Mouse (Mus musculus): ENCODE measurements around the gene Arhgef18. TPM values are rescaled to one million over a fixed set of nuclear protein-coding genes. Genes with fewer than 3 reads are reported as not detected.

The Arhgef18 gene
- polyA plus RNA-seq (2012; rRNA removed; ENCODE audit: low replicate concordance): 23.5 and 28.3 TPM in 2 replicates

DNA sequence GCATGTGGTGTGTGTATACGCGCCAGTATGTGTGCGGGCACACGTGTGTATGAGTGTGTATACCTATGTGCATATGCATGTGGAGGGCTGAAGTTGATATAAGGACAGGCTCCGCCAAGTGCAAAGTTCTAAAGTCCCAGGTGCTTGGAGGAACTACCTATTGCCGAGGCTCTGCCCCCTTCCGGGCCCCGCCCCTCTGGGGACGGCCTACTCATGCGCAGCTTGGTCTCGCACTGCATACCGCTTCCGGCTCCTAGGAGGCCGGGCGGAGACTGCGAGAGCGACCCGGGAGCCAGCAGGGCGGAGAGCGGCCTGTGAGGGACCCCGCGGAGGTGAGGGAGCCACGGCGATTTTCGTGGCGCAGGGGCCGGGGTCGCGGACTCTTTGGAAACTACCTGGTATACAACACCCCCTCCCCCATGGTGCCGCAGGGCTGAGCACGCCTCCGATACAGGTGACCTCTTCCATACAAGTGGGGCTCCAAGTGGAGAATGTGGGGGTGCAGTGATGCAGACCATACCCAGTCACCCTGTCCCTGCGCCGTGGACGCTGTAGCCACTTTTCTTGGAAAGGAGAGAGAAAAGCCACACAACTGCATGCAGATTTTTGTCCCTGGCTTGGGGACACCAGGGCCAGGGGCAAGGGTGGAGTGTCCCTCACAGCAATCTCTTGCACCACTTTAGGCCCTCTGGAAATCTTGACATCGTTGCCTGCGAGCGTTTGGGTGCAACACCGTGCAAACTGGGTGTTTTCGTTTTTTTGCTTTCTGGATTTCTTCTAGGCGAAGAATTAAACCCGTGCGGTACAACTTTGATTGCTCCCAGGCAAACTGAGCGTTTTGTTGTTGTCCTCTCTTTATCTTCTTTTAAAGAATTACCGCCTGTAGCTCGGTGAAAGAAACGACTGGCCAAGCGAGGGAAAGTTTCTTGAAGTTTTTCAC is at the start of gene Arhgef18:
Arhgef18 (plus strand) TSS at position 236 of the 940 bp plus-strand sequence.

DNA sequence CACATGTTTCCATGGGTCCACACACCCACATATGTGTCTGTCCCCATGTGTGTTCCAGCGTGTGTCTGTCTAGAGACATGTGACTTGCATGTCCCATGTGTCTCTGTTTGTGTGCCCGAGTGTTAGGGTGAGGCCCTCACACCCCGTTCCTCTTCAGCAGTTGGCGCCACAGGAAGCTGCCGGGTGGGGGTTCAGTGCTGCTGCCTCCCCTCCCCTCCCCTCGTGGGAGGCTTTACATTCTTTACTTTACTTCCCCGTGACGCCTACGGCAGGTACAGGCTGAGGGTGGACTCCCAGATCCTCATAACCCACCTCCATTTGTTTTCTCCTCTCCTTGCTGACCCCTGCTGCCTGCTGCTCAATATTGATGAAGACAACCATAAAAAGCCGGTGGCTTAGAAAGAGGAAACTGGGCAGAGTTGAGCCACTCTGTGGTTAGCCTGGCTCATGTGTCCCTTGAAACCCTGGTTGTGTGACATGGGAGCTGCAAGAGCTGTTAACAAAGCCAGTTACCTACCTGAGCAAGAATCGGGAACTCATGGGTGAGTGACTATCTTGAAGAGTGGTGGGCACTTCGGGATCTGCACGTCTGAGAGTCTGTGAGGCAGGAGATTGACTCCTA is 39.5 kb upstream of the Arhgef18 start, which contains the start of gene A430078G23Rik:
A430078G23Rik (plus strand) TSS at position 227 of the 622 bp plus-strand sequence.

DNA sequence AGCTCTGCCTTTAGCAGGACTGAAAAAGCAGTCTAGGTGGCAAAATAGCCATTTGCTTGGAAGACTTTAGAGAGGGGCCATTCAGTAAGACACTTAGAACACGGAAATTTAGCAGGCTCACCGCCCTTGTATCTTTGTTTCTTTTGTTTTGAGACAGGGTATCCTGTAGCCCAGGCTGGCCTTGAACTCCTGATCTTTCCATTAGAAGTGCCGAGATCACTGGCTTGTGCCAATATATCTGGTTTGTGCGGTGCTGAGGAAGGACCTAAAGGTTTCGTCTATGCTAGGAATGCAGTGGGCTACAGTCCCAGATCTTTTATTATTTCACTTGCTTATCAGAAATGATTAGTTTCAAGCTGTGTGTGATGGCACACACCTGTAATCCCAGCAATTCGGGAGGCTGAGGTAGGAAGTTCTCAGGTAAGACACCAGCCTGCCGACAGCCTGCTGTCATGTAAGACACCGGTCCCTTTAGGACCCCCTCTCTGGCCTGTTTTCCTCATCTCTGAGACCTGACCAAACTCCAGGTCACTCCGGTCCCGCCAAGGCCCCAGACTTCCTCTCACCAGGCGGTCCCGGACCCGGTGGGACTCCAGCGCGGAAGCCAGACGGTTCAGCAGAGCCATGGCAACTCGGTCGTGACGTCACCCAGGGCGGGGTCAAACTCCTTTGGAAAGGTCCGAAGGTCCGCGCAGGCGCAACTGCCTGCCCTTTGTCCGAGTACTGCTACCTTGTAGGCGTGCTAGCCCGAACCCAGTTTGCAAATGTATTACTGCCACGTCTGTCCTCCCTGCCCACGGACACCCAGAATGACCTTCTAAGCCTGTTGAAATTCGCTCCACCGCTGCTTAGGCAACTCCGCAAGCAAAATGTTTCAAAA is 74.4 kb downstream of the Arhgef18 start, which contains the start of gene Pex11g:
Pex11g (minus strand) TSS at position 675 of the 880 bp plus-strand sequence.

DNA sequence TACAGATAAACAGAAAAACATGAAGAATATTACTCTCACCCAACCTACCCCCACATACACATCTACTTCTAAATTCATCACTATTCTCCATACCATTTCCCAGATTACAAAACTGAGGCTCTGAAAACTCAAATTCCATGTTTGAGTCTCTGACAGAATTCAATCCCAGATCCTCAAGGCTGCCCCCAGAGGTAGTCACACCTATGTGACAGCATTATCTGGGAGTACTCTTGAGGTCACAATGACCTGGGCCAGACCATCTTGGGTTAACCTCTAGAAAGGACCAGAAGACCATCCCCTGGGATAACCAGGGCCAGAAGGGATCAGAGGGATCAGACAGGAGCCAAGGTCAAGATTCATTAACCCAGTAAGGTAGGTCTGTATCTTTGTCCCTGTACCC is 77.8 kb downstream of the Arhgef18 start, which contains the start of gene Tex45:
Tex45 (plus strand) TSS at position 301 of the 400 bp plus-strand sequence.

DNA sequence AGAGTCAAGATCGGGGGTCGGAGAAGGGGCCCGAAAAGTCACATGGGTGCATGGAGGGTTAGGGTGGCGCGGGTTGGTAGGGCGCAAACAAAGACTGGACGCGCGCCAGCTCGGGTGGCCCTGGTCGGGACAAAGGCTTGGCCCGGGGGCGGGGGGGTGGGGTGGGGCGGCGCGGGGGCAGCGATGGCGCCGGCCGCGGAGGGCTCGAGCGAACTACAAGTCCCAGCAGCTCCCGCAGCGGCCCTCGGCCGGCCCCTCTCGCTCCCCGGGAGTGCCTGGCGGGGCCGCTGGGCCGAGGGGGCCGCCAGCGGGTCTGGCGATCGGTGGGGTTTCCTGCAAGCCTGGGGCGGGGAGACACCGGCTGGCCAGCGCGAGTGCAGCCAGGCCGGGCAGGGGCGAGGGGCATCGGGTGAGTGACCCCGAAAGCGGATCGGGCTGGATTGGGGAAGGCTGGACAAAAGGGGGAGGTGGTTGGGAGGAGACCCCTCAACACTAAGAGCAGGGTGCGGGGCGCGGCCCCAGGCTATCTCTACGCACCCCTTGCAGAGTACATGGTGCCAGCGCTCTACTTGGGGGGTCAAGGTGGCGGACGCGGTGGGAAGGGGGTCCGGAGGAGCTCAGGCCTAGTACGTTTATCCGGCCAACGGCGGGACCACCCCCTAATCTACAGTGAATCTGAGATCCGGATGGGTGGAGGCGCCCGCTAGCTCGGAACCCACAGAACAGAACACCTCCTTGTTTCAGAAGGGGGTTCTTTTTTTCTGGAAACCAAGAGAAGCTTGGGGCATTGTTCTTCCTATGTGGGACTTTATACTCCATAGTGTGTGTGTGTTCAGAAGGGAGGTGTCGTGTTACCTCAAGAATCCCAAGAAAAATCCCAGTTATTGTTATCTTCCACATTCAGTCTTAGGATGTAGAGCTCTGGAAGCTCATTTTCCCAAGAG is 100.4 kb downstream of the Arhgef18 start, which contains the start of gene Zfp358:
Zfp358 (plus strand) TSS at position 238 of the 944 bp plus-strand sequence.

DNA sequence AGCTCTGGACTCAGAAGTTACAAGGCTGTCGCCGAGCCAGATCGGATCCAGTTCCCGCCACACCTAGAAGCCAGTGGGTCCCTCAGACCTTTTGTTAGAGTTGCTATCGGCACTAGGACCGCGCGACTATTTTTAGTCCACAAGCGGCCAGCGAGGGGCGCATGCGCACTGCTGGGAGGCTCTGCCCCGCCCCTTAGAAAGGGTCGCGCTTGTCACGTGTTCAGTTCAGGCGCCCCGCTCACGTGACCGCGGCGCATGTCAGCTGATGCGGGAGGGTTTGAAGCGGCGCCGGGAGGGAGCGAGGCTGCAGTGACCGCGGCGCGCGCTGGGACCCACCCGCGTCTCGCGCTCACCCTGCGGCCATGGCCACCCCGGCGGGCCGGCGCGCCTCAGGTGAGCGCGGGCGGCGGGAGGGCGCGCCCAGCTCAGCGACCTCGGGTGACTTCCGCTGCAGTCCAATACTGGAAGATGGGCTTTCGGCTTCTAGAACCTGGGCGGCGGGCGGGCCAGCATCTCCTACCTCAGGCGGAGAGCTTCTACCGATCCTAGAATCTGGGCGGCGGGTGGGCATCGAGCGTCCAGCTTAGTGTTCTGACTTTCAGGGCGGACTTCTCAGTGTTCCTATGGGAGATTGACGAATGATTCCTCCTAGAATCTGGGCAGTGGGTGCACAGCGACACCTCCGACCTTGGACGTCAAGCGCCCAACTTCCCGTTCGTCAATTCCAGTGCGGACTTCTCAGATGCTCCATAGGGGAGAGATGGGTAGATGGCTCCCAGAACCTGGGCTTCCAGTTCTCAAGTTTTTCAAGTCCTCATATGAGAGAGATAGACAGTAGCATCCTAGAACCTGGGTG is 107.7 kb downstream of the Arhgef18 start, which contains the start of gene Mcoln1:
Mcoln1 (plus strand) TSS at position 223 of the 856 bp plus-strand sequence.

Other genes with a start within 250 kb of the Arhgef18 start
- 7.2 and 9.2 TPM in 2 replicates for gene Insr, start 113.4 kb upstream of the Arhgef18 start, polyA plus RNA-seq (2012; rRNA removed; ENCODE audit: low replicate concordance)
- gene A430078G23Rik, start 39.6 kb upstream of the Arhgef18 start, polyA plus RNA-seq (2012; rRNA removed; ENCODE audit: low replicate concordance): 0.44 and 0.46 TPM in 2 replicates
- gene Pex11g, start 74.7 kb downstream of the Arhgef18 start, polyA plus RNA-seq (2012; rRNA removed; ENCODE audit: low replicate concordance): 12.5 and 16.2 TPM in 2 replicates
- 0.21 TPM in 1 of 2 replicates, not detected in the other for gene Tex45, start 77.9 kb downstream of the Arhgef18 start, polyA plus RNA-seq (2012; rRNA removed; ENCODE audit: low replicate concordance)
- gene Zfp358, start 100.1 kb downstream of the Arhgef18 start, polyA plus RNA-seq (2012; rRNA removed; ENCODE audit: low replicate concordance): 27.4 and 34.8 TPM in 2 replicates
- 386 and 793 TPM in 2 replicates for gene Mcoln1, start 107.5 kb downstream of the Arhgef18 start, polyA plus RNA-seq (2012; rRNA removed; ENCODE audit: low replicate concordance)
- 40.4 and 72.5 TPM in 2 replicates for gene Pnpla6, start 122.4 kb downstream of the Arhgef18 start, polyA plus RNA-seq (2012; rRNA removed; ENCODE audit: low replicate concordance)
- gene C330021F23Rik, start 175.0 kb downstream of the Arhgef18 start, polyA plus RNA-seq (2012; rRNA removed; ENCODE audit: low replicate concordance): 0.14 and 1.1 TPM in 2 replicates
- 74.9 and 113 TPM in 2 replicates for gene Camsap3, start 194.3 kb downstream of the Arhgef18 start, polyA plus RNA-seq (2012; rRNA removed; ENCODE audit: low replicate concordance)
- 26.7 and 29.0 TPM in 2 replicates for gene Xab2, start 228.3 kb downstream of the Arhgef18 start, polyA plus RNA-seq (2012; rRNA removed; ENCODE audit: low replicate concordance)
- 1.5 and 4.4 TPM in 2 replicates for gene Pet100, start 228.5 kb downstream of the Arhgef18 start, polyA plus RNA-seq (2012; rRNA removed; ENCODE audit: low replicate concordance)
- not detected in 2 replicates for gene Pcp2, start 232.5 kb downstream of the Arhgef18 start, polyA plus RNA-seq (2012; rRNA removed; ENCODE audit: low replicate concordance)
- 256 and 257 TPM in 2 replicates for gene Stxbp2, start 237.9 kb downstream of the Arhgef18 start, polyA plus RNA-seq (2012; rRNA removed; ENCODE audit: low replicate concordance)

Measured in duodenum, adult 2 months (tissue).